ENCODE assay signal across 8 mouse cellular contexts in the genomic region with DNA sequence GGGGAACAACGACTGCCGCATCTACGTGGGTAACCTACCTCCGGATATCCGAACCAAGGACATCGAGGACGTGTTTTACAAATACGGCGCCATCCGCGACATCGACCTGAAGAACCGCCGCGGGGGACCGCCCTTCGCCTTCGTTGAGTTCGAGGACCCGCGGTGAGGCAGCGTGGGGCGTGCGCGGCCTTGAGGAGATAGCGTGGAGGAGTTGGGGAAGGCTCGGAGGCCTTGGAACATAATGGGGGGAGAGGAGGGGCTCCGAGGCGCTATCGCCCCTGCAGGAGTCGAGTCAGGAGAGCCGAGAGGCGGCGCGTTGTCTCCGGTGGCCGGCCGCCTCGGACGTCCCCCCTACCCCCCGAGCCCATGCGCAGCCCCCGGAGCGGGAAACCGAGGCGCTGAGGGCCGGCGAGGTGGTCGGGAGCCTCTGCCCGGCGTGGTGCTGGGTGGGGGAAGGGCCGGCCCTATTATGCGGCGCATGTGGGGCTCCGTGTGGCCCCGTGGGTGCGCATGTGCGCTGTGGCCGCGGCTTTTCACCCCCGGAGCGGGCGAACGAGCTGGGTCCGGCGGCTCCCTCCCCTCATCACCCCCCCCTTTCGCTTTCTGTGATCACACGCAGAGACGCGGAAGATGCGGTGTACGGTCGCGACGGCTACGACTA. TPM values are rescaled to one million over a fixed set of nuclear protein-coding genes. Genes with fewer than 3 reads are reported as not detected.
DNase-seq lines count a peak whose midpoint lies in the region; ATAC-seq and TF ChIP-seq lines count a peak whose summit lies in the region.

No protein-coding gene starts in this region.

- H3K9ac ChIP-seq in embryonic facial prominence, embryonic 15.5 days: peak overlapping the region; percentile 87
- H3K9ac ChIP-seq in heart, embryonic 15.5 days: peak overlapping the region; percentile 97
- H3K9ac ChIP-seq in liver, embryonic 14.5 days (replicated peaks): peak overlapping the region; percentile 100
- peak overlapping the region; percentile 99 for H3K9ac ChIP-seq in stomach, embryonic 15.5 days

- peak overlapping the region; percentile 97 for H3ac ChIP-seq in C2C12 (ENCODE audit: control insufficient read depth, insufficient read length, low read depth)

- no peak for TF ChIP-seq CTCF in C2C12 (IDR thresholded peaks at IDR 0.05; ENCODE audit: control insufficient read depth, insufficient read depth, insufficient read length)
- no peak for TF ChIP-seq CTCF in bone marrow, adult 2 months (IDR thresholded peaks at IDR 0.05; ENCODE audit: control insufficient read depth, insufficient read depth, low read length)
- TF ChIP-seq CTCF in liver, embryonic 14.5 days (IDR thresholded peaks at IDR 0.05; ENCODE audit: low read depth): no peak

- H3K79me3 ChIP-seq in C2C12 (ENCODE audit: low read depth): peaks cover 54% of the 10 kb centered on the region

- H3K36me3 ChIP-seq in C2C12 (ENCODE audit: control insufficient read depth, insufficient read depth): peaks cover 46% of the 10 kb centered on the region
- H3K36me3 ChIP-seq in embryonic facial prominence, embryonic 15.5 days: peaks cover 21% of the 10 kb centered on the region
- H3K36me3 ChIP-seq in heart, embryonic 15.5 days: peaks cover 27% of the 10 kb centered on the region
- H3K36me3 ChIP-seq in liver, embryonic 14.5 days (replicated peaks; ENCODE audit: control insufficient read depth, insufficient read depth, low read depth): peaks cover 37% of the 10 kb centered on the region
- peaks cover 9% of the 10 kb centered on the region; the same call in 1 of the 2 replicates for H3K36me3 ChIP-seq in stomach, embryonic 15.5 days

- H3K4me3 ChIP-seq in C2C12 (ENCODE audit: insufficient read depth, poor library complexity, severe bottlenecking): peak overlapping the region; percentile 99
- H3K4me3 ChIP-seq in bone marrow, adult 2 months (replicated peaks; ENCODE audit: control insufficient read depth, low read depth, low read length): peak overlapping the region; percentile 97
- peak overlapping the region; percentile 78 for H3K4me3 ChIP-seq in embryonic facial prominence, embryonic 15.5 days (replicated peaks)
- peak overlapping the region; percentile 89 for H3K4me3 ChIP-seq in heart, embryonic 15.5 days
- peak overlapping the region; percentile 79 to 97 for H3K4me3 ChIP-seq in liver, embryonic 14.5 days (ENCODE audit: insufficient read depth in 1 of 2, low read depth in 2 of 2, low read length in 2 of 2)
- H3K4me3 ChIP-seq in stomach, embryonic 15.5 days (replicated peaks): peak overlapping the region; percentile 97

- under 1% methylated on average over 76 of the region's 76 CpGs for whole genome bisulfite sequencing in bone marrow, adult 2 months
- under 1% methylated on average over 76 of the region's 76 CpGs for WGBS in embryonic facial prominence, embryonic 15.5 days
- under 1% methylated on average over 76 of the region's 76 CpGs for WGBS in heart, embryonic 15.5 days
- under 1% methylated on average over 71 of the region's 76 CpGs for WGBS in liver, embryonic 14.5 days (ENCODE audit: insufficient replicate concordance)
- WGBS in stomach, embryonic 15.5 days: under 1% methylated on average over 65 of the region's 76 CpGs

- no peaks in the 10 kb centered on the region for H3K9me3 ChIP-seq in embryonic facial prominence, embryonic 15.5 days (replicated peaks)
- H3K9me3 ChIP-seq in heart, embryonic 15.5 days (replicated peaks): no peaks in the 10 kb centered on the region
- no peaks in the 10 kb centered on the region for H3K9me3 ChIP-seq in liver, embryonic 14.5 days (ENCODE audit: control insufficient read depth, low read length)
- H3K9me3 ChIP-seq in stomach, embryonic 15.5 days: no peaks in the 10 kb centered on the region

- DNase-seq in kidney, postnatal 14 days: peak; percentile 83
- DNase-seq in liver, embryonic 14.5 days (ENCODE audit: low read depth in 3 of 3, low spot score in 3 of 3): no peak
- peak; percentile 52 to 70 for DNase-seq in natural killer cell, adult 2 months (ENCODE audit: low spot score in 2 of 2)

- H3K79me2 ChIP-seq in C2C12 (ENCODE audit: control insufficient read depth, insufficient read depth): peaks cover 73% of the 10 kb centered on the region

- TF ChIP-seq EP300 in liver, embryonic 14.5 days (IDR thresholded peaks at IDR 0.05; ENCODE audit: low read depth): no peak

- H3K4me1 ChIP-seq in bone marrow, adult 2 months (ENCODE audit: control insufficient read depth, insufficient read depth, low read length): peaks cover 2% of the 10 kb centered on the region; the same call in 1 of the 2 replicates
- peaks cover 29% of the 10 kb centered on the region for H3K4me1 ChIP-seq in embryonic facial prominence, embryonic 15.5 days
- H3K4me1 ChIP-seq in heart, embryonic 15.5 days (replicated peaks): peaks cover 28% of the 10 kb centered on the region
- peaks cover 12 to 18% of the 10 kb centered on the region in 2 experiments for H3K4me1 ChIP-seq in liver, embryonic 14.5 days (replicated peaks; ENCODE audit: control insufficient read depth in 2 of 2, insufficient read depth in 2 of 2, low read length in 1 of 2)
- peaks cover 24% of the 10 kb centered on the region for H3K4me1 ChIP-seq in stomach, embryonic 15.5 days

- peak; percentile 33; the same call in 1 of the 2 replicates for TF ChIP-seq POLR2A in bone marrow, adult 2 months (IDR thresholded peaks at IDR 0.05; ENCODE audit: borderline replicate concordance, control insufficient read depth, low read depth, low read length)

- peak overlapping the region; percentile 56 for H3K4me2 ChIP-seq in embryonic facial prominence, embryonic 15.5 days (replicated peaks)
- peak overlapping the region; percentile 72 for H3K4me2 ChIP-seq in heart, embryonic 15.5 days
- peak overlapping the region; percentile 90 for H3K4me2 ChIP-seq in liver, embryonic 14.5 days (ENCODE audit: low read depth)
- H3K4me2 ChIP-seq in stomach, embryonic 15.5 days: peak overlapping the region; percentile 68

- H3K27ac ChIP-seq in bone marrow, adult 2 months (ENCODE audit: control insufficient read depth, insufficient read depth, low read depth, low read length, poor library complexity): peak overlapping the region; percentile 99
- H3K27ac ChIP-seq in embryonic facial prominence, embryonic 15.5 days (replicated peaks): peak overlapping the region; percentile 98
- peak overlapping the region; percentile 100 for H3K27ac ChIP-seq in heart, embryonic 15.5 days
- H3K27ac ChIP-seq in liver, embryonic 14.5 days: peak overlapping the region; percentile 88
- peak overlapping the region; percentile 99 for H3K27ac ChIP-seq in stomach, embryonic 15.5 days

- ATAC-seq in embryonic facial prominence, embryonic 15.5 days (ENCODE audit: insufficient number of reproducible peaks, low FRiP score, low TSS enrichment, low read depth): peak; percentile 63
- ATAC-seq in heart, embryonic 15.5 days (replicated peaks; ENCODE audit: insufficient number of reproducible peaks, insufficient read depth, low FRiP score, low read depth): peak; percentile 82
- ATAC-seq in liver, embryonic 14.5 days (ENCODE audit: insufficient read depth): peak; percentile 37
- peak; percentile 67 for ATAC-seq in stomach, embryonic 15.5 days (ENCODE audit: insufficient read depth, low FRiP score, low read depth)

- H3K27me3 ChIP-seq in C2C12 (ENCODE audit: control insufficient read depth, insufficient read depth, insufficient read length): no peaks in the 10 kb centered on the region
- H3K27me3 ChIP-seq in embryonic facial prominence, embryonic 15.5 days: no peaks in the 10 kb centered on the region
- no peaks in the 10 kb centered on the region for H3K27me3 ChIP-seq in heart, embryonic 15.5 days
- no peaks in the 10 kb centered on the region for H3K27me3 ChIP-seq in liver, embryonic 14.5 days (ENCODE audit: control insufficient read depth, insufficient read depth, low read length)
- no peaks in the 10 kb centered on the region for H3K27me3 ChIP-seq in stomach, embryonic 15.5 days (replicated peaks)

TF ChIP-seq in C2C12, 6 proteins besides CTCF, POLR2A, EP300 and RAD21:
- TF ChIP-seq MYOG (IDR thresholded peaks at IDR 0.05; ENCODE audit: control insufficient read depth, extremely low read depth, insufficient read length): no peak
- peak; percentile 62 for TF ChIP-seq MAX (IDR thresholded peaks at IDR 0.05)
TF ChIP-seq in C2C12: peak in this region for 1.

RNA-seq across cellular contexts. Expression of a gene that starts 0.8 kb away (rescaled TPM):
- polyA plus RNA-seq in C2C12 (2012; fragmentation: generic; extraction: Trizol): 143 TPM
- polyA plus RNA-seq in bone marrow, adult 2 months (2011; ENCODE audit: insufficient read depth, insufficient read length, low replicate concordance, missing spikeins): 219 and 249 TPM in 2 replicates
- 269 and 279 TPM in 2 replicates for polyA plus RNA-seq in embryonic facial prominence, embryonic 15.5 days (2015; fragmentation: Nextera tagmentation; extraction: Ambion mirVana)
- polyA plus RNA-seq in heart, embryonic 15.5 days (2015; fragmentation: Nextera tagmentation; extraction: Ambion mirVana): 149 and 172 TPM in 2 replicates
- 111 and 163 TPM in 2 replicates for polyA plus RNA-seq in liver, embryonic 14.5 days (2012; rRNA removed)
- polyA plus RNA-seq in liver, embryonic 14.5 days (2014; fragmentation: Nextera tagmentation; extraction: Ambion mirVana): 139 and 158 TPM in 2 replicates
- polyA plus RNA-seq in stomach, embryonic 15.5 days (2015; fragmentation: Nextera tagmentation; extraction: Ambion mirVana): 271 TPM in 2 replicates

RNA-seq across cellular contexts. Expression of a gene that starts 20.1 kb away (rescaled TPM):
- 13.3 TPM for polyA plus RNA-seq in C2C12 (2012; fragmentation: generic; extraction: Trizol)
- polyA plus RNA-seq in bone marrow, adult 2 months (2011; ENCODE audit: insufficient read depth, insufficient read length, low replicate concordance, missing spikeins): 10.8 and 16.7 TPM in 2 replicates
- polyA plus RNA-seq in embryonic facial prominence, embryonic 15.5 days (2015; fragmentation: Nextera tagmentation; extraction: Ambion mirVana): 37.5 and 39.6 TPM in 2 replicates
- polyA plus RNA-seq in heart, embryonic 15.5 days (2015; fragmentation: Nextera tagmentation; extraction: Ambion mirVana): 22.2 and 24.9 TPM in 2 replicates
- 4.7 and 5.7 TPM in 2 replicates for polyA plus RNA-seq in liver, embryonic 14.5 days (2012; rRNA removed)
- polyA plus RNA-seq in liver, embryonic 14.5 days (2014; fragmentation: Nextera tagmentation; extraction: Ambion mirVana): 7.5 and 9.1 TPM in 2 replicates
- 34.0 and 35.1 TPM in 2 replicates for polyA plus RNA-seq in stomach, embryonic 15.5 days (2015; fragmentation: Nextera tagmentation; extraction: Ambion mirVana)

RNA-seq across cellular contexts. Expression of a gene that starts 49.9 kb away (rescaled TPM):
- polyA plus RNA-seq in C2C12 (2012; fragmentation: generic; extraction: Trizol): 16.2 TPM
- polyA plus RNA-seq in bone marrow, adult 2 months (2011; ENCODE audit: insufficient read depth, insufficient read length, low replicate concordance, missing spikeins): 14.4 and 15.9 TPM in 2 replicates
- polyA plus RNA-seq in embryonic facial prominence, embryonic 15.5 days (2015; fragmentation: Nextera tagmentation; extraction: Ambion mirVana): 35.4 and 38.7 TPM in 2 replicates
- polyA plus RNA-seq in heart, embryonic 15.5 days (2015; fragmentation: Nextera tagmentation; extraction: Ambion mirVana): 18.4 and 20.3 TPM in 2 replicates
- polyA plus RNA-seq in liver, embryonic 14.5 days (2012; rRNA removed): 0.76 and 0.96 TPM in 2 replicates
- polyA plus RNA-seq in liver, embryonic 14.5 days (2014; fragmentation: Nextera tagmentation; extraction: Ambion mirVana): 0.36 and 0.53 TPM in 2 replicates
- polyA plus RNA-seq in stomach, embryonic 15.5 days (2015; fragmentation: Nextera tagmentation; extraction: Ambion mirVana): 23.8 and 26.7 TPM in 2 replicates

Comparison
In these comparisons a context has a peak if more than half of its experiments do, and no peak if none do; other contexts are left out.
1. DNase-seq: peak in kidney, postnatal 14 days (single experiment) and natural killer cell, adult 2 months (2 of 2); none in liver, embryonic 14.5 days (0 of 3).
2. Peak in every context shown above with its lines, with median percentiles within 50 percentile points of each other: H3K4me3 ChIP-seq, H3K27ac ChIP-seq, ATAC-seq, H3K4me2 ChIP-seq and H3K9ac ChIP-seq.